Mouse (Mus musculus): ENCODE measurements around the gene Slc37a1.

Slc37a1 gene

DNA sequence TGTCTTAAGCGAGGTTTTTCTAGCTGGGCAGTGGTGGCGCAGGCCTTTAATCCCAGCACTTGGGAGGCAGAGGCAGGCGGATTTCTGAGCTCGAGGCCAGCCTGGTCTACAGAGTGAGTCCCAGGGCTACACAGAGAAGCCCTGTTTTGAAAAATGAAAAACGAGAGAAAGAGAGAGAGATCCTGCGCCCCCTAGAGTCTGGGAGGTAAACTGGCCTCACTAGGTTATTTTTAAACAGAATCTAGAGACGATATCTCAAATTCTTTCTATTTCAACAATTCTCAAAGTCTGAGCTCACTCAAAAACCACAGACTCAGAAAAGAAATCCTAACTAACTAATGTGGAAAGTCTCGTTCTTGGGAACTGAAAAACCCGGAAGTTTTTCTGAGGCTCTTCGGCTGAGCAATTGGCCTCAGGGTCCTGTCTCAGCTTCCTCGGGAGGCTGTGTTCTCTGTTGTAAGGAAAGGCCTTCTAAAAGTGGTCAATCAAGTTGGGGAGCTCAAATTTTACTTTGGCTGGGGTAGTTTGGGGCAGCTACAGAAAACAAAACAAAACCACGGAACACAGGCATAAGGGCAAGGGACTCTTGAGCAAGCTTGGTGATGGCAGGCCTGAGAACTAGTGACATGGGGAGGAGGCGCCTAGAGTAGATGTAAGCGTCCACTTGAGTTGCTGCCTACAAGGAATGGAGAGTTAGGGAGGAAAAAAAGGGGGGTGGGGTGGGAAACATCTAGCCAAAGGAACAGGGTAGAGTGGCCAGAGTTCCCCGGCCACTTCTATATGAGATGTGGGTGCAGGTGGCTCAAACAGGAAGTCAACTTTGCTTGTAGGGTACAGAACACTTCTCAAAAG is 8.0 kb downstream of the Slc37a1 start:
- peak; percentile 74 for DNase-seq (ENCODE audit: low read depth, low spot score)

DNA sequence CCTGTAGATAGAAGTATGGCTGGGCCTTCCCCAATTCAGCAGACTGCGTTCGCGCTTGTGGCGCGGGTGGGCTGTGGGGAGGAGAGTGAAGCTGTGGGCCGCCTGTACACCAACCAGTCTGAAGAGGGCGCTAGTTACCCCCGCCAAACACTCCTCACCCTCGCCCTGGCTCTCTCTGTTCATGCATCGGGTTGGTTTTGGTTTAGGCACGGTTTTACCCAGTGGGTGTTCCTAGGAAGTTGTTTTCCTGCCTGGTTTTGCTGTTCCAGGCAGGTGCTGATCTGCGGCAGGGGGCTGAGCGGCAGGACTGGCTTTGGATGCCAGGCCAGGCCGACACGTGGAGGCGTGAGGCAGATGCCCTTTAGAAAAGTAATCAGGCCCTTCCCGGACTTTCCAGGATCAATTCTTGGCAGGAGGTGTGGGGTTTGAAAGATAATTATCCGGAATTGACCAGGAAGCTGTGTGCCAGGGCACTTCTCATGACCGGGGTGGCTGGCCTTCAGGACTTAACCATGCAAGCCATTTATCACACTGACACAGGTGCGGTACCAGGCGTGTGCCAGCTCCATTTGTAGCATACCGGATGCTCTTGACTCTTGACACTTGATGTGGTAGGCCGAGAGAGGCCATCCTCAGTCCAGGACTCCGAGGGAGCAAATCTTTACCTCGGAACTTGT is 8.8 kb downstream of the Slc37a1 start:
- peak; percentile 81 for DNase-seq (ENCODE audit: low read depth, low spot score)

DNA sequence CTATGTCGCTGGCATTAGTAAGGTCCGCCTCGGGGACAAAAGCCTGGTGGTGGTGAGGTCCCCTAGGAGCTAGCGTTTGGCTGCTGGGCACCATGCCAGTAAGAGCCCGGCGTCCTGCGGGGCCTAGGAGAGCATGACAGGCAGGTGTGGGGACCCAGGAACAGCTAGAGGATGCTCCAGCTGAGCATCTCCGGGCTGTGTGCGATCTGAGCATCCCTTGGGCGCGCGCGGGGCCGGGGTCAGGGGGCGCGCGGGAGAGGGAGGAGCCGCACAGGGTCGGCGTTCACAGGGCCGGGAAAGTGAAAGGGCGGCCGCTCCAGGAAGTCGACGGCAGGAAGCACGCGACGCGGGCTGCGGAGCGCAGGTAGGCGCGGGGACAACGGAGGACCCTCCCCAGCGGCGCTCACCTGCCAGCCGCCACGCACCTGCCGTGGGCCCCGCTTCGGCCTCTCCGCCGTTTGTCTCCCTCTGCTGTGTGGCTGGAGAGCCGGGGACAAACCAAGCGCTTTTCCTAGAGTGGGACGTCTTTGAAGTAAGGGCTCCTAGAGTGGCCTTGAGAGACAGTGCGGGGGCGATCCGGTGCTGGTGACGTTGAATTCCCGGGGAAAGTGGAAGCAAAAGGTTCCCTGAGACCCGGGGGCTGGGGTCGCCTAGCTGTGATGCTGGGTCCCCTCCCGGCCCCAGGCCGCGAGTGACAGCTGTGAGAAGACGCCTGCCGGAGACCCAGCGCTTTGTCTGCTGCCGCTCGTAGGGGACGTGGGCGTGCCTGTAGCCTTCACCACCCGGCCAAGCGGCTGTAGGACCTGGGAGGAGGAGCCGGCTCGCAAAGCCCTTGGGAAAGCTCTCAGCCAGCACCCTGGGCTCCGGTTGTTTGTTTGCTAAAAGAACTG is 9.5 kb downstream of the Slc37a1 start:
- peak; percentile 70 for DNase-seq (ENCODE audit: low read depth, low spot score)

DNA sequence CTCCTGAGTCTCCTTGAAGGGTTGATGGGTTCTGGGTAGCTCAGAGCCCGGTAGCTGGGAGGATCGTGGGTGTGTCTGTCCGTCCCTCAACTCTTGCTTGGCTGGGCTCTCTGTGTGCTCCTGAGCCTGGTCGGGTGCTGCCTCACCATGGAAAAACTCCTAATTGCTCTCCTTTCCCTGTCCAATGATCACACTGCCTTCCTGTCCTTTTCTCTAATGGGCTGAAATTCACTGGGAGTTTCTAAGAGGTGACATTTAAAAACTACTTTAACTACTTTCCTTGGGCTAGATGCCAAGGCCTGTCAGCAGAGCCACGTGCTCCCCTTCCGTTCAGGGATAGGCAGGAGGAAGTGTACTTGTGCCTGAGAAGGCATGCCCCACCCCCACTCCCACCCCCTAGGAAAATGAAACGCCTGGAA is 10.9 kb downstream of the Slc37a1 start:
- peak; percentile 57 for DNase-seq (ENCODE audit: low read depth, low spot score)

DNA sequence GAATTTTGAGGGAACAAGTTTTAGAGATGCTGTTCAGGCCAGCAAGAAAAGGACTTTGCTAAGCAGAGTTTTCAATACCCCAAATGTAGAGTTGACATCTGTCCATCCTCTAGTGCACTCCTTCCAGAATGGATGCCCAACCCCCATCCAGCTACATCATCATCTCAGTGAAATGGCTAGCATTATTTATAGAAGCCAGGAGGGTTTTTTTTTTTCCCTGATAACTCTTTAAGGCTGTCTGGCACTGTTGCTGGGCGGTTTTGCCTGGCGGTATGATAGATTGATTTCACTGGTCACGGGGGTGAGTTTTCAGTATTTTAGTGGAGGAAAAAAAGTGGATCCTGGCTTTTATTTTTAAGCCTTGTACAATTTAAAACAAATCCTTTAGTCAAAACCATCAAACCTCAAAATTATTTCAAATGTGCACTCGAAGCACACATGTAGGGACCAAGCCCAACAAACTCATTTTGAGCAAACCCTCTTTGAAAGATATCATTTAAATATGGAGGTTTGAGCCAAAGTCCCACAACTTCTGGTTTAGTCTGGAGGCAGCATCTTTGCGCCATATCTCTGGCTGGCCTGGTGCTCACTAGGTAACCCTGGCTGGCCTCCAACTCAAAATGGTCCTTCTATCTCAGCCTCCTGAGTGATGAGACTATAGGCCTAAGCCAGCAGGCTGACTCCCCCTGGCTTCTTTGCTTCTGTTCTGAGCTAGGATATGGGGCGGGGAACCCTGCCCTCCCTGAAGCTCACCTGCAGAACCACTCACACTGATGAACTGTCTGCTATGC is 12.0 kb downstream of the Slc37a1 start:
- DNase-seq (ENCODE audit: low read depth, low spot score): no peak

DNA sequence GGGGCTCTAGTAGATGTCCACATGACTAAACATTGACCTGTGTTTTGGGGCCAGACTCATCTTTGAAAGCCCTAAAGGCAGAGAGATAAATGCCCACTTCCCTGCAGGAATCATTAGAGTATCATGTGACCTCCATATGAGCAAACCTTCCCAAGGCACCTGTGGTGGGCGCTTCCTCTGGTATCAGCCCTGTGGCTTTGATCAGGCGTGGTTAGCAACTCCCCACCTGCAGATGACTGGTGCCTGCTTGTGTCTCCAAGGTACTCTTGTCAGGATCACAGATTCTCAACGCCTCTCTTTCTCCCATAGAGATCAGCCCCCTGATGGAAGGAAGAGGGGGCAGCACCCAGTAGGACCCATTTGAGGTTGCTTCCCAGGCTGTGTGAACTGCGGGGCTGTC is 13.4 kb downstream of the Slc37a1 start:
- DNase-seq (ENCODE audit: low read depth, low spot score): no peak

DNA sequence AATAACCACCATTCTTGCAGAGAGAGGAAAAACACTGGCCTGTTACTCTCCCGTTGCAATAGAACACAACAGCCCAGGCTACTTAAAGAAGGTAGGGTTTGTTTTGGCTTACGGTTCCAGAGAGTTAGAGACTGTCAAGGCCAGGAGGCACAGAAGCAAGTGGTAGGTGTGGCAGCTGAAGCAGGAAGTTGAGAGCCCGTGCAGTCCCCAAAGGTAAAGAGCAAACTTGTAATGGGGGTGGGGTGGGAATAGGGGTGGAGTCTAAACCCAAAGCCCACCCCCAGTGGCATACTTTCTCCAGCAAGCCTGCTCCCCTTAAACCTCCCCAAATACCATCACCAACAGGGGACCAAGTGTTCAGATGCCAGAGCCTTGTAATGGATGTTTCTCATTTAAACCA is 14.1 kb downstream of the Slc37a1 start:
- no peak for DNase-seq (ENCODE audit: low read depth, low spot score)

DNA sequence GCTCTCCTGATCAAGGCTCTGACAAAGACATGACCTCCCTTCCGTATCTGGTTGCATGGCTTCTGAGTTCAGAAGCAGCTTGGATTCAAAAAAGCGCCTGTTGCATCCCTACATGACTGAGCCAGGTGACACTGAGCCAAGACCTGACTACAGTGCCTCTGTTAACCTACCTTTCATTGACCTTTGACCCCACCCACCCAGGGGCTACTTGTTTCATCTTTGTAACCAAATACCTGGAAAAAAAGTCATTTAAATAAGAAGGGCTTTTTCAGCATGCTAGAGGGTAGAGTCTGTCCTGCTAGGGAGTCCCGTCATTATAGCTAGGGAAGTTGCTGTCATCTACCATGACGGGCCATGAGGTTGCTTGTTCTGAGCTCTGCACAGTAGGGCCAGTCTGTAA is 16.8 kb downstream of the Slc37a1 start:
- peak; percentile 56 for DNase-seq (ENCODE audit: low read depth, low spot score)

DNA sequence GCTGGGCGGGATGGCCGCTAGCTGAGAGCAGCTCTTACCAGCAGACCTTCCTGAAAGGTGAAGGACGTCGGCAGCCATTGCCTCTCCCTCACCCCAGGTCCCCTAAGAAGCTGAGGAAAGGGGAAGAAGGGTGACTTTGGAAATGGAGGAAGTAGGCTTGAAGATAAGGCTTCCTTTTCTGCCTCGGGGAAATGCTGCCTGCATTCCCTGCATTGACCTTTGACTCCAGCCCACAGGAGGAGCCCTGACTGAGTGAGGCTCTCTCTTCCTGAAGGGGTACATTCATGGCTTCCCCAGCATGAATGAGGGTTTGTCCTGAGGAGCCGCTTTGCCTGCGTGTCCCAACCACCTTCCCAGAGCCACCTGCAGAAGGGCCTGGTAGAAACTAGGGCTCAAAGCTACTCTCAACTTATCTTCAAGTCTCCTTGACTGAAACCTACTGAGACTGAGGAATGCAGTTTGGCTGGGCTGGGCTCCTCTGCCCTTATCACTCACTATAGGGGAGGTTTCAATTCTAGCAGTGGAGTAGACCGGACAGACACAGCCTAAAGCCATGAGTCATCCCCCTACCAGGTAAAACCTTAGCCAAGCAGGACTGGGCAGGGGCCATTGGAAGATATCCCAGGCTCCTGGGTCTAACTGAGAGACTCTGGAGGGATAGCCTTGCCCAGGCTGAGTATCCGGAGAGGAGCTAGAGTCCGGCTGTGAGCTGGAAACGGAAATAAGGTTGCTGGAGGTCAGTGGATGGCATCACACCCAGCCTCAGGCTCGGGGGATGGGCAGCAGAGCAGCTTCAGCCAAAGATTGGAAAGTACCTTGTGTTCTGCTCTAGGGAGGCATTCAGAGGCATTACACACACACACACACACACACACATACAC is 18.5 kb downstream of the Slc37a1 start:
- peak; percentile 41 for DNase-seq (ENCODE audit: low read depth, low spot score)

DNA sequence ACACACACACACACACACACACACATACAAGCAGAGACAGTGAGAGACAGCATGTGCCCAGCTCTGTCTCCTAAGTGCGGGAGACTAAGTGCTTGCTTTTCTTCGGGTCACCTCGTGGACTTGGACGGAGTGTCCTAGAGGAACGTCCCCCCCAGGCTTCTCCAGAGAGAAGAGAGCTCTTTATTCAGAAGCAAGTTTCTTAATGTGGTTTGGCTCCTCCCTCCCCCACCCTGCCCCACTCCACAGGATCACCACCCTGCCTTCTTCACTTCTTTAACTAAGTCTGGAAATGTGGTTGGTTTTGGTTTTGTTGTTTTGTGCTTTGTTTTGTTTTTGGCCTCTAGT is 19.2 kb downstream of the Slc37a1 start:
- no peak for DNase-seq (ENCODE audit: low read depth, low spot score)

DNA sequence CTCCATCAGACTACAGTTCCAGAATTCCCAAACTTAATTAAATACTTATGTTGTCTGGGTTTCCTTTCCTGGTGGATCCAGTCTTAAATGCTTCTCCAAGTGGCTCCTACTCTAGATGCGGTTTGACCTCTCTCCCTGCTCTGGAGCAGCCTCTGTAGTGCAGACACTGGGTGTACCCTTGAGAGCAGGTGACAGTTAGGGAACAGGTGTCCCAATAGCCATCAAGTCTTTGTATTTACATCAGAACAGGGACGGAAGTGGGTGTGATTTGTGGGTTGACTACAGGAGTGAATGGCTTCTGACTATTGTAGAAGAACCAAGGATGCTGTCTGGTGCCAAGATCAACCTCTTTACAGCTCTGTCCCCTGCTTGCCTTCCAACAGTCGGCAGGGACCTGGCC is 21.2 kb downstream of the Slc37a1 start:
- DNase-seq (ENCODE audit: low read depth, low spot score): peak; percentile 89

DNA sequence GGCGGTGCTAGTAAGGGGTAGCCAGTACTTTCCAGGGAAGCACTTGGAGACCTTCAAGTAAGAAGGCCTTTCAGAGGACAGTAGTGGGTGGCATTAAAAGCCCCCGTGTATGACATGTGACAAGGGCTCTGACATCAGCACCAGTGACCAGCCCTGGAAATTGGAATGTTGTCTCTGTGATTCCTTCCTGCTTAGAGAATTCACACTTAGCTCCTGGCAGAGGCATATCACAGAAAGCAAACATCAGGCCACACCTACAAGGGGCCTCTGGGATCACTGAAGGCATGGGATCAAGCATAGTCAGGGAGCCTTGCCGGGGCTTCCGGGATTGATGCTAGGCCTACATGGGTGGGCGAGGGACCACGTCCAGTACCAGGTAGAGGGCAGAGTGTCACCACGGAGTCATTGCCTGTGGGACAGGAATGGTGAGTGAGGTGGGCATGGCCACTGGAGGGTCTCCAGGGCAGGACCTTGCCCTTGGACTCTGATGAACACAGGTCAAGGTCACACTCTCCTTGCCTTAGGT is 21.8 kb downstream of the Slc37a1 start:
- DNase-seq (ENCODE audit: low read depth, low spot score): no peak

DNA sequence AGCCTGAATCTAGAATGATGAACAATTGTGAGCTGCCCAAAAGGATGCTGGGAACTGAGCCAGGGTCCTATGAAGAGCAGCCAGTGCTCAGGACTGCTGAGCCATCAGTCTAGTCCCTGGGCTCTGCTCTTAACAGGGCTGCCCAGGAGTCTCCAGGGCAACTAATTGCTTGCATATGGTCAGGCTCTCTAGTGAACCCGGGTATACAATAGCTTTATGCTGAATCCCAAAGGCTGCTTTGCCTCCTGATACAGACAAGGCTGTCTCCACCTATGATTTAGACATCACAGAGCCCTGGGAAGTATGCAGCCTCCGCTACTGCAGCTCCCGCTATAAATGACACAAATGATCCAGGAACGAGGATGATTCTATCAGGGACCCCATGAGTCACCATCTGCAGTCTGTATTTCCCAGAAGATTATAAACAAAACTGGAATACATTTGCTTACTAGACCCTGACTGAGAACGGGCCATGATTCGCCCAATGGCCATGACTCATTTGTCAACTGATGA is 22.7 kb downstream of the Slc37a1 start:
- no peak for DNase-seq (ENCODE audit: low read depth, low spot score)

DNA sequence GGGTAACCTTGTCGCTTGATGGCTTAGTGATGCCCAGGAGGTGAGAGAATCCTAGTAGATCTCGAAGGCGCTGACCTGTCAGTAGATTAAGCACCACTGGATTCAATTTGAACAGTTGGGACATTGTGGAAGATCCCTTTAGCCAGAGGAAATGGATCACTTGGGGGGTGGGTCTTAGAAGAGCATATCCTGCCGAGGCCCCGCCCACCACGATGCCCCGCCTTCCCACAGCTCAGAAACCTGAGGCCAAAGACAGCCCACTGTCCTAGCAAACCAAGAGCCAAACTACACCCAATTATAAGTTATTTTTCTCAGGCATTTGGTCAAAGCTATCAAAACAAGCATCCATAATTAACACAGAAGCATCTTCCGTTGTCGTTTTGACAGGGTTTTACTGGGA is 24.5 kb downstream of the Slc37a1 start:
- peak; percentile 74 for DNase-seq (ENCODE audit: low read depth, low spot score)

DNA sequence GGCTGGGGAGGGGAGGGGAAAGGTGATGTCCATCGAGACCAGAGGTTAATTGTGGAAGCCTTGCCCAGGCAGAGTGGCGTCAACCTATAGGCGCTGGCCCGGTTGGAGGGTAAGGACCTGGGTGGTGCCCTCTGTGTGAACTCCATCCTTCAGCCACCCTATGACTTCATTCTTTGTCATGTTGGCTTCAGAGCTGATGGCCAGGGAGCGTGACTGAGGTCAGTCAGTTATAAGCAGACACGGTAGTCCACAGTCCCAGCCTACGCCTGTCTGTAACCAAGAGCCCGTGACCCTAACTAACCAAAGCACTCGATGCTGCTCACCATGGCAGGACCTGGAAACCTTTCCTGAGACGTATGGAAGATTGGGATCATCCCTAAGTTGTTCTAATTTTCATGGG is 26.1 kb downstream of the Slc37a1 start:
- DNase-seq (ENCODE audit: low read depth, low spot score): no peak

DNA sequence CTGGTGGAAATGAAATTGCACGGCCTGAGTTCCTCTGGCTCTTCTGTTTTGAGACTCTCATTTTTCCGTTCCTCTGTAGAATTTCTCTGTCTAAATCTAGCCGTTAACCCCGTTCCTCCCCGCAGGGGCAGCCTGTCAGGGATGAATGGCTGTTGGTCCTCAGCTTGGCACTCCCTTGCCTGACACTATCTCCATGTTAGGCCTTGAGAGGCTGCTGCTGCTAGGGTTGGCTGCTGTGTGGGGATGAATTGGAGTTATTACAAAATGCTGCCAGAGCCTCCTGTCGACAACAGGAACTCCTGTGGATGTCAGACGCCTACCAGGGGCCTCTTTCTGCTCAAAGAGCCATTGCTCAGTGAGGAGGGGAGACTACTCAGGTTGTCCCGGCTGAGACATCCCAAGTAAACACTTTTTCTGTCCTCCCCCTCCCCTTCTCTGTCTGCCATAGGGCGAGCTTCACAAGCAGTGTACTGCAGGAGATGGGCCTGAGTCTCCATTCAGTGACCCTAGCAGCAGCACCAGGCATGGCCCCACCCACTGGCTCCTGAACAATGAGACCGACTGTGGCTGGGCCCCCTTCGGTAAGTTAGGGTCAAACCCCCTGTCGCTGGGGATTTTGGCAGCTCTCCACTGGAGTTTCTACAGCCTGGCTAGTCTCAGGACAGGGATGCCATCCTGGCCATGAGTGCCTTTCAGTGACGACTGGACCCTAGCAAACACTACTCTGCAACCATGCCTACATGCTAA is 28.6 kb downstream of the Slc37a1 start:
- no peak for DNase-seq (ENCODE audit: low read depth, low spot score)

DNA sequence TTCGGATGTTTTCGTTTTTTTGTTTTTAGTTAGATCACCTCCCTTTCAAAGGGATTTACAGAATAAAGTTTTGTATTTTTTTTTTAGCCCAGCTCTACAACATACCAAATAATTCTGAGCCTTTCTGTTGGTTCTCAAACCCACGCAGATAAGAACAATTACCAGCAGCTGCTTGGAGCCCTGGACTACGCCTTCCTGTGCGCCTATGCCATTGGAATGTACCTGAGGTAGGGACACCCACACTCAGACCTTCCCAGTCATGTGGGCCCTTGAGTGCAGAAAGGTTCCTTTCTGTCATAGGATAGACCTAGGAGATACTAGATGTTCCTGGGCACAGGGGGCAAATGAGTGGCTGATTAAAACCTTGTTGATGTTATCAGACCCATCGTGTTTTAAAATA is 29.4 kb downstream of the Slc37a1 start:
- no peak for DNase-seq (ENCODE audit: low read depth, low spot score)

DNA sequence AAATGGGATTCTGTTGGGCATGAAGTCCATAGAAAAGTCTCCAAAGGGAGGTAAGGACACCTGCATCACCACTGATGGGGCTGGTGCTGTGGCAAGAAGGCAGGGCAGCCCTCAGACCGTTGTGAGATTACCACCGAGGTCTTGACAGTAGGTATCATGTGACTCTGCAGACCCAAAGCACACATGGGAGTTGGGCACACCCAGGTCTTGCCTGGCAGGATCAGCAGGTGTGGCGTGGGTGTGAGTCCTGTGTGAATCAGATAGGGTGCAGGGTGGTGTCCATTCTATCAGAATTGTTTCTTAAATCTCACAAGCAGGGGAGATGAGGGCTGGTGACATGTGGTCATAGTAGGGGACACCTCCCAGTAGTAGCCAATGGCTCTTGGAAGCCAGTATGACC is 30.4 kb downstream of the Slc37a1 start:
- no peak for DNase-seq (ENCODE audit: low read depth, low spot score)
